Mouse (Mus musculus): ENCODE measurements around the gene Rnf151.

DNA sequence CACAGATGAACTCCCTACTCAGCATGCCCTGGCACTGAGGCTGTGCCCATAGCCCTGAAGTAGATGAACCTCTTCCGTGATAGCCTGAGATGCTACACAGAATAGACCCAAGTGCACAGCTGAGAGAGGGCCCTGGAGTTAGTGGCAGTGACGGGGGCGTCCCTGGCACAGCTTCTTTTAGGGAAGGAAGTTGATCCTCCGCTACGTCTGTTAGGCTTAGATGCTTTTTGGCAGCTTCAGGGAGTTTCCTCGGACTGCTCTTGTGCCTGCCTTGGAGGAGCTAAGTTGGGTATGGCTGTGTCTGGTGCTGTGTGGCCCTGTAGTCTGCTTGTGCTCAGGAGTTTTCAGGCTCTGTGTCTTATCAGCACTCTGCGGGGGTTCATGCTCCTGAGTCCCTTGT is 43.6 kb downstream of the Rnf151 start:
- TF ChIP-seq CTCF (IDR thresholded peaks at IDR 0.05; ENCODE audit: control insufficient read depth, insufficient read depth, insufficient read length) (no peak), CEBPB (IDR thresholded peaks at IDR 0.05; ENCODE audit: low read depth) (no peak), USF1 (IDR thresholded peaks at IDR 0.05; ENCODE audit: low read depth) (no peak), MAX (IDR thresholded peaks at IDR 0.05) (no peak), FOSL1 (IDR thresholded peaks at IDR 0.05; ENCODE audit: insufficient read depth, low read length, poor library complexity, severe bottlenecking) (no peak), MYOG (IDR thresholded peaks at IDR 0.05; ENCODE audit: control insufficient read depth, extremely low read depth, insufficient read length) (no peak), MYOD1 (IDR thresholded peaks at IDR 0.05; ENCODE audit: control insufficient read depth, insufficient read length, low read depth) (no peak)
